Mouse (Mus musculus) thymus, adult 2 months (tissue): ENCODE measurements around the gene Pdgfc. TPM values are rescaled to one million over a fixed set of nuclear protein-coding genes. Genes with fewer than 3 reads are reported as not detected.
A peak's percentile ranks its signal among the peaks of the same experiment; 100 is the strongest.

Experiments
- DNase-seq: peaks from one replicate; pipeline ENCODE4 v3.0.0; 2021
- H3K27ac ChIP-seq: fragments of 200-500 bp; 2 replicates; pipeline ENCODE4 v1.5.1; 2012; ENCODE audit warnings: low read length, control low read depth; ENCODE audit not compliant: control insufficient read depth, insufficient read depth
- H3K27me3 ChIP-seq: fragments of 200-500 bp; 2 replicates; pipeline ENCODE4 v1.6.1; 2012; ENCODE audit warnings: mild to moderate bottlenecking, low read length, moderate library complexity, mixed read lengths; ENCODE audit not compliant: control insufficient read depth, insufficient read depth
- H3K36me3 ChIP-seq: fragments of 200-500 bp; 2 replicates; pipeline ENCODE4 v1.6.1; 2012; ENCODE audit warnings: mild to moderate bottlenecking, low read length, moderate library complexity; ENCODE audit not compliant: control insufficient read depth, insufficient read depth
- H3K4me1 ChIP-seq: fragments of 200-500 bp; replicated peaks from 2 replicates; pipeline ENCODE4 v1.6.1; 2012; ENCODE audit warnings: low read length; ENCODE audit not compliant: control insufficient read depth, insufficient read depth
- H3K4me3 ChIP-seq: fragments of 200-500 bp; 2 replicates; pipeline ENCODE4 v1.5.1; 2012; ENCODE audit warnings: mild to moderate bottlenecking, low read length, control low read depth, moderate library complexity; ENCODE audit not compliant: control insufficient read depth, insufficient read depth
- CTCF ChIP-seq: fragments of 200-500 bp; IDR thresholded peaks from 2 replicates; pipeline ENCODE4 v1.5.1; 2012; ENCODE audit warnings: mild to moderate bottlenecking, control low read depth, low read length, moderate library complexity, borderline replicate concordance; ENCODE audit not compliant: control insufficient read depth, poor library complexity, insufficient read depth; ENCODE audit errors: extremely low read depth
- POLR2A ChIP-seq: fragments of 200-500 bp; IDR thresholded peaks from 2 replicates; pipeline ENCODE4 v1.6.1; 2012; ENCODE audit warnings: mild to moderate bottlenecking, low read length, control low read depth, moderate library complexity; ENCODE audit not compliant: control insufficient read depth, poor library complexity, insufficient read depth; ENCODE audit errors: extremely low read depth
- WGBS: fragments of 180-500 bp; shearing (Covaris S2); methylation state at CpG from one replicate; pipeline ENCODE4 v1.1.7; 2018; 5-methylcytosine and 5-hydroxymethylcytosine counted together
- polyA plus RNA-seq: library from polyadenylated mRNA; depleted of rRNA; stranded (reverse); fragments of >200 nt; gene quantifications from 2 replicates; pipeline ENCODE4 v1.2.3, GENCODE M21; 2012

The Pdgfc gene
- polyA plus RNA-seq, 1 experiment = 1.8 TPM

- Histone ChIP-seq H3K4me3 (no peak overlapping the region), H3K27ac (no peak overlapping the region), H3K4me1 (peaks cover 2% of the 10 kb centered on the region; the same call in 1 of the 2 replicates), H3K36me3 (no peaks in the 10 kb centered on the region), H3K27me3 (no peaks in the 10 kb centered on the region)
- 93% methylated on average over 4 of the region's 4 CpGs for WGBS
- TF ChIP-seq POLR2A (no peak), CTCF (no peak)
- no peak for DNase-seq
Observed at GRCm38 (mm10) chr3:81032014-81032413, 4.2 kb upstream of the Pdgfc start.

GRCm38 (mm10) chr3:81034336-81035102 lies 1.7 kb upstream of the Pdgfc start:
- WGBS = 98% methylated on average over 6 of the region's 6 CpGs
- H3K36me3 ChIP-seq = no peaks in the 10 kb centered on the region
- peaks cover 7% of the 10 kb centered on the region for H3K4me1 ChIP-seq
- DNase-seq = no peak
- H3K4me3 ChIP-seq = no peak overlapping the region
- TF ChIP-seq POLR2A = no peak
- TF ChIP-seq CTCF = no peak
- no peak overlapping the region for H3K27ac ChIP-seq
- no peaks in the 10 kb centered on the region; the same call in 1 of the 2 replicates for H3K27me3 ChIP-seq

GRCm38 (mm10) chr3:81036554-81037311 lies 517 bp downstream of the Pdgfc start:
- TF ChIP-seq POLR2A (no peak), CTCF (no peak)
- peak; percentile 47 for DNase-seq

GRCm38 (mm10) chr3:81037312-81037859 lies 1.2 kb downstream of the Pdgfc start:
- Histone ChIP-seq H3K27me3 (no peaks in the 10 kb centered on the region; the same call in 1 of the 2 replicates), H3K4me1 (peaks cover 7% of the 10 kb centered on the region), H3K36me3 (no peaks in the 10 kb centered on the region), H3K4me3 (peak overlapping the region; percentile 57), H3K27ac (no peak overlapping the region)
- DNase-seq = peak; percentile 26
- no peak for TF ChIP-seq CTCF
- no peak for TF ChIP-seq POLR2A
- 5% methylated on average over 34 of the region's 34 CpGs for WGBS

More at GRCm38 (mm10) chr3:81036554-81037311, 517 bp downstream of the Pdgfc start:
- no peaks in the 10 kb centered on the region; the same call in 1 of the 2 replicates for H3K27me3 ChIP-seq
- H3K27ac ChIP-seq = no peak overlapping the region
- H3K4me1 ChIP-seq = peaks cover 7% of the 10 kb centered on the region
- no peaks in the 10 kb centered on the region for H3K36me3 ChIP-seq
- peak overlapping the region; percentile 57 for H3K4me3 ChIP-seq
- 2% methylated on average over 55 of the region's 68 CpGs for WGBS

GRCm38 (mm10) chr3:81039131-81039653 lies 3.0 kb downstream of the Pdgfc start:
- DNase-seq = peak; percentile 6

More at GRCm38 (mm10) chr3:81039131-81039653, 3.0 kb downstream of the Pdgfc start:
- no peak overlapping the region for H3K4me3 ChIP-seq
- no peak overlapping the region for H3K27ac ChIP-seq
- 42% methylated on average over 2 of the region's 2 CpGs for WGBS
- H3K4me1 ChIP-seq = peaks cover 7% of the 10 kb centered on the region
- no peaks in the 10 kb centered on the region; the same call in 1 of the 2 replicates for H3K27me3 ChIP-seq
- no peaks in the 10 kb centered on the region for H3K36me3 ChIP-seq
- TF ChIP-seq CTCF = no peak
- no peak for TF ChIP-seq POLR2A
